Mouse (Mus musculus): ENCODE measurements at regions not wholly inside any gene's neighbourhood (a gene's known extent, or its start where the extent isn't known, plus 50 kb on each side); places are given as distances from the start of the nearest gene placed in this dataset.

DNA sequence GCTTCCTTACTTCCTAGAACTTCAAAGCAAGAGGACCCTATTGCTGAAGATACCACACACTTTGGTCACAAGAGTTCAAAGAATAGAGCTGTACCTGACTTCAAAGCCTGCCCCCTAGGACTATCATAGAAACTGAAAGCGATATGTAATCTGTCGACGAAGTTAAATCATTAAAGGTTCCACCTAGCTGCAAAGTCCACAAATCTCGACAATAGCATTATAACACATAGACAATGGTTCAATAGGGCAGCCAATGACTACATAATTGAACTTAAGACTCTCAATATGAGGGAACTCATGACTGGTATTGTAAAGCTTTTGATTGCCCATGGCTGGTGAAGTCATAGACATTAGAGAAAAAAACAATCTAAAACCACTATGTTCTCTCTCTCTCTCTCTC, 200.8 kb downstream of the Fscb start:
- Histone ChIP-seq H3K36me3 (ENCODE audit: control insufficient read depth in 1 of 2, insufficient read depth in 2 of 2, low read length in 2 of 2) (no peaks in the 10 kb centered on the region), H3K27ac (ENCODE audit: control insufficient read depth, low read depth, low read length) (no peak overlapping the region), H3K79me2 (ENCODE audit: control insufficient read depth, insufficient read depth, low read length, poor library complexity) (no peaks in the 10 kb centered on the region), H3K4me3 (ENCODE audit: control insufficient read depth in 1 of 2, insufficient read depth in 1 of 2, low read depth in 2 of 2, low read length in 2 of 2) (no peak overlapping the region), H3K4me1 (ENCODE audit: control insufficient read depth in 1 of 2, insufficient read depth in 2 of 2, low read length in 2 of 2) (no peaks in the 10 kb centered on the region), H3K27me3 (ENCODE audit: control insufficient read depth in 1 of 2, insufficient read depth in 2 of 2, low read length in 2 of 2) (no peaks in the 10 kb centered on the region), H3K9me3 (replicated peaks; ENCODE audit: insufficient read depth, low read length) (no peaks in the 10 kb centered on the region), H3K9ac (ENCODE audit: control insufficient read depth, low read depth, low read length, poor library complexity, severe bottlenecking) (no peak overlapping the region)
- TF ChIP-seq JUND (IDR thresholded peaks at IDR 0.05; ENCODE audit: low read depth, low read length) (no peak), RAD21 (IDR thresholded peaks at IDR 0.05; ENCODE audit: low read depth, low read length) (no peak), CTCF (IDR thresholded peaks at IDR 0.05 in 2 of 3, conservative IDR thresholded peaks at IDR 0.05 in 1 of 3; ENCODE audit: control insufficient read depth in 1 of 3, insufficient read depth in 1 of 3, low read depth in 2 of 3, low read length in 3 of 3, poor library complexity in 1 of 3, severe bottlenecking in 1 of 3) (no peak), TBP (IDR thresholded peaks at IDR 0.05; ENCODE audit: low read depth, low read length) (no peak), ZNF384 (IDR thresholded peaks at IDR 0.05; ENCODE audit: low read depth, low read length) (no peak)
- no peak for DNase-seq (ENCODE audit: low read depth, low spot score)

DNA sequence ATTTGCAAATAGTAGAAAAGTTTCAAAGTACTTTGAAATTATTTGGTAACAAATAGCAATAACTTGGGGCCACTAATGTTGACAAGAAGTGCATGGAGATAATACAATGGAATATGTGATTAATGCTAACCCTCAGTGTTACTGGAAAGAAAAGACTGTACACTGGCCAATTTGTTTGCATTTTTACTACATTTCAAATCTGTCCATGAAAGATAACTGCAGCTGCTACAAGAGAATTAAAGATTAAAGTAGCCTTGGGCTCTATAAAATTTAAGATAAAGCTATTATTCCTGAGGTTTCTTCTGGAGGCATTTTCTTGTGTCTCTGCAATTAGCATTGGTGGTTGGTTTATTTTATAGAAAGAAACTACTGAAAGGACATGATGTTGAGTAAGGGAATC, 208.4 kb downstream of the Fscb start:
- Histone ChIP-seq H3K4me3 (ENCODE audit: control insufficient read depth in 1 of 2, insufficient read depth in 1 of 2, low read depth in 2 of 2, low read length in 2 of 2) (no peak overlapping the region), H3K4me1 (ENCODE audit: control insufficient read depth in 1 of 2, insufficient read depth in 2 of 2, low read length in 2 of 2) (peaks cover 0 to 6% of the 10 kb centered on the region in 2 experiments; a peak in 1 of 4 replicates), H3K79me2 (ENCODE audit: control insufficient read depth, insufficient read depth, low read length, poor library complexity) (no peaks in the 10 kb centered on the region), H3K27me3 (ENCODE audit: control insufficient read depth in 1 of 2, insufficient read depth in 2 of 2, low read length in 2 of 2) (no peaks in the 10 kb centered on the region), H3K27ac (ENCODE audit: control insufficient read depth, low read depth, low read length) (no peak overlapping the region), H3K9me3 (replicated peaks; ENCODE audit: insufficient read depth, low read length) (no peaks in the 10 kb centered on the region), H3K36me3 (ENCODE audit: control insufficient read depth in 1 of 2, insufficient read depth in 2 of 2, low read length in 2 of 2) (no peaks in the 10 kb centered on the region), H3K9ac (ENCODE audit: control insufficient read depth, low read depth, low read length, poor library complexity, severe bottlenecking) (no peak overlapping the region)
- TF ChIP-seq KAT2A (conservative IDR thresholded peaks at IDR 0.05; ENCODE audit: low read depth, low read length) (no peak), USF2 (IDR thresholded peaks at IDR 0.05; ENCODE audit: borderline replicate concordance in 1 of 2, insufficient read depth in 1 of 2, low read depth in 1 of 2, low read length in 2 of 2) (no peak), POLR2AphosphoS2 (IDR thresholded peaks at IDR 0.05; ENCODE audit: low read length) (no peak), MAZ (IDR thresholded peaks at IDR 0.05; ENCODE audit: low read depth, low read length) (no peak), TBP (IDR thresholded peaks at IDR 0.05; ENCODE audit: low read depth, low read length) (no peak), ELF1 (IDR thresholded peaks at IDR 0.05; ENCODE audit: low read depth, low read length) (no peak), ZMIZ1 (IDR thresholded peaks at IDR 0.05; ENCODE audit: low read depth, low read length) (no peak), GATA1 (IDR thresholded peaks at IDR 0.05; ENCODE audit: low read depth, low read length) (peak; percentile 35; the same call in 1 of the 2 replicates), E2F4 (IDR thresholded peaks at IDR 0.05; ENCODE audit: borderline replicate concordance, low read depth, low read length) (no peak), CHD2 (IDR thresholded peaks at IDR 0.05; ENCODE audit: low read length) (no peak), TCF12 (IDR thresholded peaks at IDR 0.05; ENCODE audit: low read depth, low read length) (peak; percentile 76; the same call in 1 of the 2 replicates), JUND (IDR thresholded peaks at IDR 0.05; ENCODE audit: low read depth, low read length) (no peak), EP300 (IDR thresholded peaks at IDR 0.05; ENCODE audit: low read depth in 1 of 2, low read length in 2 of 2) (peak; percentile 57 to 61; a peak in 2 of 4 replicates), RCOR1 (IDR thresholded peaks at IDR 0.05; ENCODE audit: low read depth, low read length) (peak; percentile 30; the same call in 1 of the 2 replicates), MAFK (IDR thresholded peaks at IDR 0.05; ENCODE audit: borderline replicate concordance, low read depth, low read length) (no peak)
- DNase-seq (ENCODE audit: low read depth, low spot score): peak; percentile 9

All from MEL (cell line).